Mouse (Mus musculus) mesoderm, embryonic 11.5 days (tissue): ENCODE results near the gene Rai14.
"Not testable (repeated sequence)": the region's sequence is repeated elsewhere in the genome, so short reads cannot be mapped to it uniquely, and the experiment has no call there.

Experiments used
- DNase-seq: peaks from one replicate; pipeline ENCODE4 v3.0.0-alpha.2; 2012; ENCODE audit warnings: low read depth, low spot score

Rai14 gene

GRCm38 (mm10) chr15:10535969-10536368 is 178.5 kb downstream of the Rai14 start:
- no peak for DNase-seq

- no peak for DNase-seq
Observed at GRCm38 (mm10) chr15:10534591-10534990, 179.8 kb downstream of the Rai14 start.

- not testable (repeated sequence) for DNase-seq
Observed at GRCm38 (mm10) chr15:10533361-10533760, 181.1 kb downstream of the Rai14 start.

GRCm38 (mm10) chr15:10531352-10531751 is 183.1 kb downstream of the Rai14 start:
- no peak for DNase-seq

GRCm38 (mm10) chr15:10525896-10526295 is 188.5 kb downstream of the Rai14 start:
- DNase-seq: no peak
